Mouse (Mus musculus) embryonic facial prominence, embryonic 11.5 days (tissue): ENCODE results near the gene Dmd. TPM values are rescaled to one million over a fixed set of nuclear protein-coding genes. Genes with fewer than 3 reads are reported as not detected.

Experiments
- ATAC-seq: fragments of 200-750 bp; cut with Nextera tagmentation; replicated peaks from 2 replicates; pipeline ENCODE4 v1.8.0; 2017; ENCODE audit warnings: low read depth; ENCODE audit not compliant: insufficient number of reproducible peaks, low FRiP score, low TSS enrichment
- DNase-seq: peaks from one replicate; pipeline ENCODE4 v3.0.0-alpha.2; 2015; ENCODE audit warnings: low spot score
- H3K27ac ChIP-seq: fragments of 300-500 bp; sonication (generic); replicated peaks from 2 replicates; pipeline ENCODE4 v1.5.1; 2014; ENCODE audit warnings: mild to moderate bottlenecking, low read depth, low read length, control low read depth
- H3K27me3 ChIP-seq: fragments of 300-500 bp; sonication (generic); 2 replicates; pipeline ENCODE4 v1.6.1; 2014; ENCODE audit warnings: mild to moderate bottlenecking, low read length, moderate library complexity, mixed read lengths; ENCODE audit not compliant: control insufficient read depth, insufficient read depth
- H3K36me3 ChIP-seq: fragments of 300-500 bp; sonication (generic); replicated peaks from 2 replicates; pipeline ENCODE4 v1.6.1; 2014; ENCODE audit warnings: low read depth, mild to moderate bottlenecking, low read length, moderate library complexity, mixed read lengths; ENCODE audit not compliant: control insufficient read depth, insufficient read depth
- H3K4me1 ChIP-seq: fragments of 300-500 bp; sonication (generic); 2 replicates; pipeline ENCODE4 v1.6.1; 2014; ENCODE audit warnings: low read length, mixed read lengths; ENCODE audit not compliant: control insufficient read depth, insufficient read depth
- H3K4me2 ChIP-seq: fragments of 300-500 bp; sonication (generic); 2 replicates; pipeline ENCODE4 v1.6.1; 2014; ENCODE audit warnings: low read depth, mild to moderate bottlenecking, control low read depth, low read length, moderate library complexity
- H3K4me3 ChIP-seq: fragments of 300-500 bp; sonication (generic); 2 replicates; pipeline ENCODE4 v1.5.1; 2014; ENCODE audit warnings: low read depth, low read length, control low read depth
- H3K9ac ChIP-seq: fragments of 300-500 bp; sonication (generic); replicated peaks from 2 replicates; pipeline ENCODE4 v1.6.1; 2014; ENCODE audit warnings: mild to moderate bottlenecking, control low read depth, low read length
- H3K9me3 ChIP-seq: fragments of 300-500 bp; sonication (generic); replicated peaks from 2 replicates; pipeline ENCODE4 v1.6.1; 2016; ENCODE audit warnings: mild to moderate bottlenecking, low read length, inconsistent platforms, mixed read lengths; ENCODE audit not compliant: control insufficient read depth
- WGBS: fragments of 180-500 bp; shearing (Covaris S2); extraction: QIAGEN DNeasy Blood & Tissue Kit; methylation state at CpG from one replicate; pipeline ENCODE4 v1.1.7; 2014; 5-methylcytosine and 5-hydroxymethylcytosine counted together
- polyA plus RNA-seq: library from polyadenylated mRNA; unstranded; fragments of >200 nt; fragmentation: Nextera tagmentation; extraction: Ambion mirVana; gene quantifications from 2 replicates; pipeline ENCODE4 v1.2.1, GENCODE M21; 2014

The Dmd gene
- polyA plus RNA-seq = 9.7 and 13.1 TPM in 2 replicates

DNA sequence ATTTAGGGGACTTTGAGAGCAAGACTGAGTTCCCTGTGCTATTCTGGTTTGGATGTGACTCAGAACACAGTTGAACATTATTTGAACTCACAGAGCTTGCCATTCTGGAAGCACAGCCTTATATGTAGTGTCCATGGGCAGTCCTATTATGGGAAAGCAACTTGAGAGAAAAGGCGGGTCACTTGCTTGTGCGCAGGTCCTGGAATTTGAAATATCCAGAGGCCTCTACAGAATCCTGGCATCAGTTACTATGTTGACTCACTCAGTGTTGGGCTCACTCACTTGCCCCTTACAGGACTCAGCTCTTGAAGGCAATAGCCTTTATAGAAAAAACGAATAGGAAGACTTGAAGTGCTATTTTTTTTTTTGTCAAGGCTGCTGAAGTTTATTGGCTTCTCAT lies at the start of gene Dmd:
Gene Dmd, plus strand, starts transcription at position 241 of the 400 bp plus-strand sequence.
- Histone ChIP-seq H3K4me3 (no peak within 1 kb of the TSS), H3K9me3 (no peaks in the 10 kb centered on the region), H3K4me2 (no peak within 1 kb of the TSS), H3K9ac (no peak within 1 kb of the TSS), H3K27ac (no peak within 1 kb of the TSS), H3K4me1 (no peaks in the 10 kb centered on the region), H3K27me3 (no peaks in the 10 kb centered on the region), H3K36me3 (no peaks in the 10 kb centered on the region)
- DNase-seq (no peak), ATAC-seq (no peak)
- 62% methylated on average over 3 of the region's 3 CpGs for WGBS

DNA sequence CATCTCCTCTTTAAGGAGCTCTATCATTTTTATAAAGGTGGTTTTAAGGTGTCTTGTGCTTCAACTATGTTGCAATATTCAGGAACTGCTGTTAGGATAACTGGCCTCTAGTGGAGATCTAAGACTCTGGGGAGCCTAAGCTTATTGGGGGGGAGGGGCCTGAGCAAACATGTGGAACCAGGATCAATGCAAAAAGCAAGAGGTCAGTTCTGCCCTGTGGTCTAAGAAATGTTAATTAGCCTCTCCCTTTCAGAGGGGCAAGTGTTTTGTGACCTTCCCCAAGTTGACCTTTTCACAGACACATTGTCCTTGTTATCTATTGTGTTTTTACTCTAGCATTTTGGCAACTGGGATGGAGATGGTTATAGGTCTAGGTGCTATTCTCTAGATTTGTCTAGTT lies 47.2 kb upstream of the Dmd start:
- Histone ChIP-seq H3K9me3 (no peaks in the 10 kb centered on the region), H3K36me3 (no peaks in the 10 kb centered on the region), H3K9ac (no peak overlapping the region), H3K27ac (no peak overlapping the region), H3K27me3 (no peaks in the 10 kb centered on the region), H3K4me3 (no peak overlapping the region), H3K4me2 (no peak overlapping the region), H3K4me1 (no peaks in the 10 kb centered on the region)
- DNase-seq (no peak), ATAC-seq (no peak)

DNA sequence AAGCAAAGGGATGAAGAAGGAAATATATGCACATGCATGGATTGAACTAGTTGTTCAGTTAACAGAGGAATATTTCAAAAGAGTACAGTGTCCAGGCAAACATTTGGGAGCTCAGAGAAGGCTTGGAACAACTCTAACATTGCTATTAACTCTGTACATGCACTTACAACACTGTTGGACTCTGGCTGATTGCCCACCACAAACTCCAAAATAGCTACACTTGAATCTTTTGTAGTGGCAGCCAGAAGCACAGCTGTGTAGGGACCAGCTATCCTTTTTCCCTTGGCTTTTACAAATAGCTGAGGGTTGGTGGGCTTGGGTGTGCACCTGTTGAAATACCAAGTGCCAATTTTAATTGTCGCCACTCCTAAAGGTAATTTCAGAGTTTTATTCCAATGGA lies 39.0 kb downstream of the Dmd start:
- no peak for ATAC-seq
- Histone ChIP-seq H3K4me3 (no peak overlapping the region), H3K27ac (no peak overlapping the region), H3K9ac (no peak overlapping the region), H3K9me3 (no peaks in the 10 kb centered on the region), H3K4me2 (no peak overlapping the region), H3K36me3 (no peaks in the 10 kb centered on the region), H3K4me1 (no peaks in the 10 kb centered on the region), H3K27me3 (no peaks in the 10 kb centered on the region)
- no peak for DNase-seq
- WGBS = 89% methylated on average over 1 of the region's 1 CpGs

- H3K27me3 ChIP-seq = no peaks in the 10 kb centered on the region
- no peak overlapping the region for H3K4me3 ChIP-seq
- WGBS = 55% methylated on average over 1 of the region's 1 CpGs
- ATAC-seq = no peak
- no peaks in the 10 kb centered on the region for H3K36me3 ChIP-seq
- H3K27ac ChIP-seq = no peak overlapping the region
- no peaks in the 10 kb centered on the region for H3K9me3 ChIP-seq
- no peak overlapping the region for H3K9ac ChIP-seq
- DNase-seq = no peak
- H3K4me1 ChIP-seq = no peaks in the 10 kb centered on the region
- H3K4me2 ChIP-seq = no peak overlapping the region
Observed at GRCm38 (mm10) chrX:83050190-83050589, 101.5 kb downstream of the Dmd start.

GRCm38 (mm10) chrX:83116171-83116876 lies 167.7 kb downstream of the Dmd start:
- Histone ChIP-seq H3K4me1 (no peaks in the 10 kb centered on the region), H3K36me3 (no peaks in the 10 kb centered on the region), H3K27me3 (no peaks in the 10 kb centered on the region), H3K9ac (no peak overlapping the region), H3K27ac (no peak overlapping the region), H3K9me3 (no peaks in the 10 kb centered on the region), H3K4me2 (no peak overlapping the region), H3K4me3 (no peak overlapping the region)
- no peak for DNase-seq
- no peak for ATAC-seq
- 75% methylated on average over 2 of the region's 2 CpGs for WGBS

- H3K9me3 ChIP-seq = no peaks in the 10 kb centered on the region
- ATAC-seq (no peak), DNase-seq (peak; percentile 7)
- H3K4me3 ChIP-seq = no peak overlapping the region
- H3K27me3 ChIP-seq = no peaks in the 10 kb centered on the region
- H3K27ac ChIP-seq = no peak overlapping the region
- H3K4me1 ChIP-seq = no peaks in the 10 kb centered on the region
- H3K4me2 ChIP-seq = no peak overlapping the region
- no peak overlapping the region for H3K9ac ChIP-seq
- 67% methylated on average over 2 of the region's 2 CpGs for WGBS
- no peaks in the 10 kb centered on the region for H3K36me3 ChIP-seq
Observed at GRCm38 (mm10) chrX:83117198-83117597, 168.5 kb downstream of the Dmd start.

DNA sequence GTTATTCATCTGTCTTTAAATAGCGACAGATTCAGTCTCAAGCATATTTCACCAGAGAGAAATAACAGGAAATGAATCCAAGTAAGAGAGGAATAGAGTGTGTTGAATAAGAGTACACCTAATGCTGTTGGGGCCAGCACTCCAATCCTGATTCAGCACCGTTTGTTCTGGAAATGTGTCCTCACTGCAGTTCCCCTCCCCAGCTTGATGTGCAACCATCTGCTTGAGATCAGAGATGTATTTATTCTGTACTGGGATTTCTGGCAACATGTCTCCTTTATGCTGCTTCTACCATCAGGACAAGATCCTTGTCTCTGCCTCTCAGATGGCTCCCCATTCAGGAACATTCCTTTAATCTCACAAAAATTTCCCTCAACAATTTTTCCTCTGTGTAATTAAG lies 271.9 kb downstream of the Dmd start:
- no peaks in the 10 kb centered on the region for H3K27me3 ChIP-seq
- H3K4me1 ChIP-seq = no peaks in the 10 kb centered on the region
- 70% methylated on average over 2 of the region's 2 CpGs for WGBS
- H3K4me2 ChIP-seq = no peak overlapping the region
- ATAC-seq (no peak), DNase-seq (no peak)
- no peaks in the 10 kb centered on the region for H3K36me3 ChIP-seq
- no peaks in the 10 kb centered on the region for H3K9me3 ChIP-seq
- no peak overlapping the region for H3K4me3 ChIP-seq
- H3K27ac ChIP-seq = no peak overlapping the region
- H3K9ac ChIP-seq = no peak overlapping the region

DNA sequence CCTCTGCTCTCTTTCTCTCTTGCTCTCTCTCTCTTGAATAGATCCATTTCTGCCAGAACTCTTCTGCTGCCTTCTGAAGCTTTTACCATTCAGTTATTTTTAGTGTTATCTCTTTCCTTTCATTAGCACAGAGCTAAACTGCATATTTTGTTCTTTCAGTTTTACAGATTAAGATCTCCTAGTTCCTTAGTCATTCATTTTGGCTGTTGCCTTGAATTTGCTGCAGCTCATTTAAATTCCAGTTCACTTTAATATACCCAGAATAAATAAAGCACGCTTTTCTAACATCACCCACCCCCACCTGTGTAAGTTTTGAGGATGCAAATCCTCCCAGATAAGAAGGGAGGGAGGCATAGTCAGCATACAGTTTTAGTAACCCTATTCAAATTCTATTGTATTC lies 272.4 kb downstream of the Dmd start:
- DNase-seq (no peak), ATAC-seq (no peak)
- Histone ChIP-seq H3K4me3 (no peak overlapping the region), H3K4me2 (no peak overlapping the region), H3K4me1 (no peaks in the 10 kb centered on the region), H3K9me3 (no peaks in the 10 kb centered on the region), H3K9ac (no peak overlapping the region), H3K36me3 (no peaks in the 10 kb centered on the region), H3K27ac (no peak overlapping the region), H3K27me3 (no peaks in the 10 kb centered on the region)
- 50% methylated on average over 1 of the region's 1 CpGs for WGBS
